Mouse (Mus musculus) ES-E14 (cell line): ENCODE measurements around the gene Gldc. TPM values are rescaled to one million over a fixed set of nuclear protein-coding genes. Genes with fewer than 3 reads are reported as not detected.

Experiments used
- DNase-seq: peaks from one replicate; pipeline ENCODE4 v3.0.0-alpha.2; 2013; ENCODE audit warnings: low read depth, low spot score
- H3K27ac ChIP-seq: 2 replicates; pipeline ENCODE4 v1.5.1; 2012; ENCODE audit warnings: low read depth, mild to moderate bottlenecking, low read length, moderate library complexity, mixed read lengths; ENCODE audit not compliant: poor library complexity, insufficient read depth, severe bottlenecking
- H3K36me3 ChIP-seq: 2 replicates; pipeline ENCODE4 v1.6.1; 2012; ENCODE audit warnings: mild to moderate bottlenecking, low read length, moderate library complexity, mixed read lengths; ENCODE audit not compliant: control insufficient read depth, poor library complexity, insufficient read depth, severe bottlenecking
- H3K4me1 ChIP-seq, 2 experiments: fragments of 150-350 bp in 1 of 2; sonication (generic) in 1 of 2; 2 replicates each; pipeline ENCODE4 v1.6.1; 2012; ENCODE audit warnings: low read length in 2 of 2, mild to moderate bottlenecking in 1 of 2, mixed read lengths in 1 of 2; ENCODE audit not compliant: control insufficient read depth in 2 of 2, insufficient read depth in 2 of 2, poor library complexity in 1 of 2
- H3K4me3 ChIP-seq, 2 experiments: fragments of 150-350 bp in 1 of 2; sonication (generic) in 1 of 2; 2 replicates each; pipeline ENCODE4 v1.5.1; 2012; ENCODE audit warnings: low read length in 2 of 2, low read depth in 1 of 2, mild to moderate bottlenecking in 1 of 2, mixed read lengths in 1 of 2; ENCODE audit not compliant: insufficient read depth in 1 of 2, poor library complexity in 1 of 2, severe bottlenecking in 1 of 2
- H3K9ac ChIP-seq: 2 replicates; pipeline ENCODE4 v1.6.1; 2012; ENCODE audit warnings: low read depth, mild to moderate bottlenecking, low read length, mixed read lengths; ENCODE audit not compliant: poor library complexity, insufficient read depth, severe bottlenecking
- H3K9me3 ChIP-seq: fragments of 150-350 bp; sonication (generic); 2 replicates; pipeline ENCODE4 v1.6.1; 2012; ENCODE audit warnings: low read depth, mild to moderate bottlenecking, low read length; ENCODE audit not compliant: control insufficient read depth, insufficient read depth
- CHD2 ChIP-seq: IDR thresholded peaks from 2 replicates; pipeline ENCODE4 v1.6.1; 2014; ENCODE audit warnings: mild to moderate bottlenecking, low read depth, low read length, inconsistent platforms
- HCFC1 ChIP-seq: IDR thresholded peaks from 2 replicates; pipeline ENCODE4 v1.6.1; 2012; ENCODE audit warnings: low read length, inconsistent platforms, borderline replicate concordance; ENCODE audit not compliant: insufficient read depth
- MAFK ChIP-seq: IDR thresholded peaks from 2 replicates; pipeline ENCODE4 v1.6.1; 2014; ENCODE audit warnings: mild to moderate bottlenecking, low read depth, low read length, inconsistent platforms; ENCODE audit not compliant: insufficient read depth
- ZC3H11A ChIP-seq: IDR thresholded peaks from 2 replicates; pipeline ENCODE4 v1.6.1; 2012; ENCODE audit warnings: low read depth, mild to moderate bottlenecking, inconsistent platforms, low read length, borderline replicate concordance
- ZNF384 ChIP-seq: IDR thresholded peaks from 2 replicates; pipeline ENCODE4 v1.6.1; 2012; ENCODE audit warnings: low read depth, low read length, inconsistent platforms
- in situ Hi-C, 2 experiments: fragments of 600-800 bp; cut with MboI; formaldehyde crosslinking; loops; one replicate each; pipeline ENCODE4 v1.15.1; 2025; ENCODE audit warnings: low sequenced_read_pairs in 2 of 2, inconsistent platforms in 1 of 2; ENCODE audit not compliant: unreplicated experiment in 2 of 2
- total RNA-seq: library from RNA; depleted of rRNA; stranded (reverse); fragments of 300-350 nt; gene quantifications from 2 replicates; pipeline ENCODE4 v1.2.3, GENCODE M21; 2012

The Gldc gene
- total RNA-seq, 1 experiment = 188 TPM

- in situ Hi-C loops = no loop called here
- TF ChIP-seq HCFC1 = no peak
- TF ChIP-seq CHD2 = no peak
- TF ChIP-seq MAFK = no peak
- TF ChIP-seq ZNF384 = no peak
- no peak overlapping the region for H3K9ac ChIP-seq
These were observed 11.0 kb downstream of the Gldc start for GRCm38 (mm10) chr19:30164228-30164627.

GRCm38 (mm10) chr19:30162808-30163207 is 12.4 kb downstream of the Gldc start:
- Histone ChIP-seq H3K36me3 (peaks cover 12% of the 10 kb centered on the region; the same call in 1 of the 2 replicates), H3K4me3 (no peak overlapping the region), H3K9ac (no peak overlapping the region), H3K4me1 (peaks cover 0 to 3% of the 10 kb centered on the region in 2 experiments; a peak in 1 of 4 replicates), H3K27ac (no peak overlapping the region), H3K9me3 (no peaks in the 10 kb centered on the region)
- TF ChIP-seq MAFK (no peak), ZC3H11A (no peak), HCFC1 (no peak), ZNF384 (no peak), CHD2 (no peak)
- DNase-seq = no peak
- in situ Hi-C loops = no loop called here

More at GRCm38 (mm10) chr19:30164228-30164627, 11.0 kb downstream of the Gldc start:
- Histone ChIP-seq H3K4me3 (no peak overlapping the region), H3K36me3 (peaks cover 15% of the 10 kb centered on the region; the same call in 1 of the 2 replicates), H3K27ac (no peak overlapping the region), H3K4me1 (peaks cover 0 to 2% of the 10 kb centered on the region in 2 experiments; a peak in 1 of 4 replicates), H3K9me3 (no peaks in the 10 kb centered on the region)
- no peak for DNase-seq

DNA sequence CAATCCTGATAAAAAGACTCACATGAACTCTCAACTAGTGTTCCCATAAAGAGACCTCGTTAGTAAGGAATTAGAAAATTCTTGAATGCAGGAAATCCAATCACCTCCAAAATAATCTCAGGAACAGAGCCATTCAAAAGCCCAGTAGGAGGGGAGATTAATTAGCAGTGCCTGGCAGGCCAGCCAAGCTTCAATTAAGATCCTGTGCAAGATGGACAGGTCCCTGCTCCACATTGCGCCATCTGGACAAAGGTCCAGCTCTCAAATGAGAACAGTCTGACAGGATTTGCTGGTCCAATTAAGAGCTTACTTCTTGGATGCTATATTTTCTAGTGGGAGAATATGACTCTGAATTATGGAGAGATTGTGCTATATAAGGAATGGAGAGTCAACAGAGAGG is 15.2 kb downstream of the Gldc start:
- Histone ChIP-seq H3K27ac (no peak overlapping the region), H3K4me3 (no peak overlapping the region), H3K36me3 (peaks cover 9% of the 10 kb centered on the region; the same call in 1 of the 2 replicates), H3K4me1 (peaks cover 0 to 5% of the 10 kb centered on the region in 2 experiments; a peak in 1 of 4 replicates), H3K9ac (no peak overlapping the region), H3K9me3 (no peaks in the 10 kb centered on the region)
- TF ChIP-seq MAFK = no peak
- no peak for TF ChIP-seq ZC3H11A
- no peak for TF ChIP-seq HCFC1
- no peak for TF ChIP-seq ZNF384
- no peak for TF ChIP-seq CHD2
- DNase-seq = no peak
- in situ Hi-C loops = no loop called here

DNA sequence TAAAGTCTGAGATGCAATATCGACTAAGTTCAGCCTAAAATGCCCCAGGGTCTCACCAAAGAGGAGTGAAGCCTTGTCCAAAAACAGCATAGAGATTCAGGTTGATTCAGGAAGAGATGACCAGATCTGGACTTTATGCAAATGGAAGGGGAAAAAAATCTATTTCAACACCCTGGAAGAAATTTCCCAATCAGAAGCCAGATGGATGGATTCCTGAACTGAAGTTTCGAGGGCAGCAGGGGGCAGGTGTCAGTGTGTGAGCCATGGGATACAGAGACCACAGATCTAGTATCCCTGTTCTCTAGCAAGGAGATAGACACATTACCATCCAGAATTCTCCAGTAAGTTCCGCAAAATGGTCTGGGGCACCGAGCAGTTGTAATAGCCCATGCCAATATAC is 17.0 kb downstream of the Gldc start:
- in situ Hi-C loops = no loop called here
- peaks cover 0 to 5% of the 10 kb centered on the region in 2 experiments; a peak in 1 of 4 replicates for H3K4me1 ChIP-seq

More for the DNA sequence above, 17.0 kb downstream of the Gldc start:
- Histone ChIP-seq H3K9me3 (no peaks in the 10 kb centered on the region), H3K36me3 (peaks cover 11% of the 10 kb centered on the region; the same call in 1 of the 2 replicates), H3K9ac (no peak overlapping the region), H3K27ac (no peak overlapping the region), H3K4me3 (no peak overlapping the region)
- TF ChIP-seq ZC3H11A = no peak
- no peak for TF ChIP-seq HCFC1
- TF ChIP-seq MAFK = no peak
- no peak for TF ChIP-seq ZNF384
- no peak for TF ChIP-seq CHD2
- no peak for DNase-seq
